Mouse (Mus musculus) mouse embryonic stem cell (cell line): ENCODE results near the gene Garem2.
"Not testable (repeated sequence)": the region's sequence is repeated elsewhere in the genome, so short reads cannot be mapped to it uniquely, and the experiment has no call there.

ENCODE experiments used
- in situ Hi-C, 2 experiments: fragments of 300-500 bp; cut with MboI; formaldehyde crosslinking; loops; 1 replicate in 1 of 2; 3 replicates in 1 of 2; pipeline ENCODE4 v1.14.3; 2019 to 2020; ENCODE audit warnings: low sequenced_read_pairs in 2 of 2, low pct_unique_long_range_greater_than_20kb in 1 of 2, mixed read lengths in 1 of 2; ENCODE audit not compliant: unreplicated experiment in 1 of 2

Gene Garem2

DNA sequence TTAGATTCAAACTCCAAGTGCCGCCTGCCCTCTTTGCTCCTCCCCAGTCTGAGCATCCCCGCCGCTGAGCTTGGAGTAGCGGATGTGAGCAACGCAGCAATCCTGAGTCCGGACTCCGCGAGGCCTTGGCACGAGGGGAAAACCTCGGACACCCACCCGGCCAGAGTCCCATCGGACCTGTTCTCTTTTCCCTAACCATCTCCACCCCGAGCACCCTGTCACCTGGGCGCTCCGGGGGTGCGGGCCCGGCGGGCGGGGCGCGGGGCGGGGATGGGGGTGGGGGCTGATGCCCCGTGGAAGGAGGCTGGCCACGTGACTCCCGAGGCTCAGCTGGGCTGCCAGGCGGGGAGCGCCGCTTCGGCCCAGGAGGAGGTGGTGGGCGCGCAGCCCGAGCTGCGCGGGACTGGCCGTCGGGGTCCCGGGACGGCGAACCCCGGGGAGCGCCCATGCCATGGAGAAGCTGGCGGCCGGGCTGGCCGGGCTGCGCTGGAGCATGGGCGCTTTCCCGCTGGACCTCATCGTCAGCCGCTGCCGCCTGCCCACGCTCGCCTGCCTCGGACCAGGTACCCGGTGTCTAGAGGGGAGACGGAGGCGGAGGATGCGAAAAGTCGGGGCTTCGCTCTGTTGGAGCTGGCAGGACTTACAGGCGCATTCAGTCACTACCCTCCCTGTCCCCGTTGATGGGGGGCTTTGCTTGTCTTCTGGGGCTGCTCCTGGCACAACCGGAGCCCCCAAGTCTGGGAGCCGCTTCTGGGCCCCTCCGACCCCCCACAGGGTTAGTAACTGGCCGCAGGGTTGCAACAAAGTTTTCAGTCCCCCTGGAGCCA lies at the start of gene Garem2:
Garem2 (plus strand) TSS at position 321 of the 827 bp plus-strand sequence.
- in situ Hi-C loops: no loop called here

DNA sequence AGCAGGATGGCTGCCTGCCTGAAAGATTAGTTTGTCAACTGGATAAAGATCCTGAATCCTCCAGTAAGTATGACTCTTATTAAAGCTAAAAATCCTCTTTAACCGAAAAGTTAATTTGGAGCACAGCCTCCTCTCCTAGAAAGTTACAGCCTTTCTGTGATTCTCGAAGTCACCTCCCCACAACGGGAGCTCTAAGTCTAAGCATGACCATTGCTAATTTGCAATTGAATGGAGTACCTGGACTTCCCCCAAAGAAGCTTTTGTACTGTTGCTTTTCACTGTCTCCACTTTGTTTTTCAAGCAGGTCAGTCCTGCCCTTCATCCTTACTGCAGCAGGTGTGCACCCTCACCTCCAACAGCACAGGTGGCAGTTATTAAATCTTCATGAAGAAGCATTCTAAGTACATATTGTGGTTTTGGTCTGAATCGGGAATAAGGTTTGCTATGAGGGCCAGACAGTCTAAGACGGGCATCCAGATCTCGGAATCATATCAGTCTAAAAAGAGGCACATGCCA lies 46.7 kb upstream of the Garem2 start:
- in situ Hi-C loops: no loop called here

DNA sequence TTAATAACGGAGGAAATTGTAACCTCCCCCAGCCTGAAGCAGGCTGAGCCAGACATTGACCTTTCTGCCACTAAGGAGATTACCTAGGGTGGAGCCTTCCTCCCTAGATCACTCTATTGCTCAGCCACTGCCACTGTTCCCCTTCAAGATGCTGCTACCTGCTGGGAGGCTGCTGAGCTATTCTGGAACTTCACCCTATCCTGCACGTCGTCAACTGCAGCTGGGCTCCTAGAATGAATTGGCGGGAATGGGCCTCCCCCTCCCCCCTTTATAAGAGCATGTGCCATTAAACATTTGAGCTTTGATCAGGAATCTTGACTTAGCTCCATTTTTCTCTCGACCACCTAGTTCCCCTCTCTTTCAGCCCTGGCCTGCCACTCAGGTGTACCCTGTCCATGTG lies 45.4 kb upstream of the Garem2 start:
- in situ Hi-C loops: not testable (repeated sequence)

DNA sequence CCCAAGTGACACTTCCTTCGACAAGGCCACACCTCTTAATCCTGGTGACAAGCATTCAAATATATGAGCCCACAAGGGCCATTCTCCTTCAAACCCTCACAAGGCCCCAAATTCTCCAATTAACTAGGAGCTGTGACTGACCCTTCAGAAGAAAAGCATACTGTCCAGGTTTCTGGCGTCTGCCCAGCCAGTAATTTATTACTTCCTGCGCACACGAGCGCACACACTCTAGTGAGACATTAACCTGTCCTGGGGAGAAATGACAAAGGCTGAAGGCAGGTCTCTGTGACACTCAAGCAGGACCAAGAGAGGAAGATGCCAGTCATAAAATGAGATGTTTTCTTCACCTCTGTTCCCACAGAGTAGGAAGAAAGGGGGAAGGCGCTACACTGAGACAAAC lies 37.2 kb upstream of the Garem2 start:
- in situ Hi-C loops: no loop called here

DNA sequence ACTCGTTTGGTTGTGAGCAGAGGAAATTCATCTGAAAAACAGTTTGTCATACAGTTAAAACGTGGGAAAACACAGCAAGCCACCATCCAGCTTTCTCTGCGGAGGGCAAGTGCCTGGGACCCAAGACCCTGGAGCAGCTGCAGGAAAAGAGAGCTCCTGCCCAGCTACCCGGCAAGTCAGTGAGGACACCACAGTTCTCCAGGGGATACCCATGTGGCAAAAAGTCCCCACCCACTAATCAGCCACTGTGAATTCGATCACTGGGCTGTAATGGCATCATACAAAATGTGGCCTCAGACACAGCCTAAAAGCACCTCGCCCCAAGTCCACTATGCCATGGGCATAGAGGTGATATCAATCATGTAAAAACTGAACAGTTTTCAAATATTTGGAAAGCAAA lies 33.3 kb upstream of the Garem2 start:
- in situ Hi-C loops: no loop called here

DNA sequence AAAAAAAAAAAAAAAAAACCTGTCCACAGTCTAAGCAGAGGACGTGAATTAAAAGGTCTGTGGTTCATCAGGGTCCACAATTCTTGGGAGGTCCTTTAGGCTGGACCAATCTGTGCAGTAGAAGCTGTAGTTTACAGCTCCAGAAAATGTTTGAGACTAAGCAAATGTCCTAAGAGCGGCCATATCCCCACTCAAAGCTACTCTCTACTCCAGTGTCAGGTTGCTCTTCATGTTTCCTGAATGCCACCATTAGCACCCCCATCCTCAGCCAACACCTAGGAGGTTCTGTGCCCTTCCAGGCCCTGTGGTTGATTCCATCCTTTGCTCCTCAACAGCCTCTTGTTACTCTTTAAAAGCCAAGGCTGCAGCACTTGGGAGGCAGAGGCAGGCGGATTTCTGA lies 32.6 kb upstream of the Garem2 start:
- in situ Hi-C loops: no loop called here

DNA sequence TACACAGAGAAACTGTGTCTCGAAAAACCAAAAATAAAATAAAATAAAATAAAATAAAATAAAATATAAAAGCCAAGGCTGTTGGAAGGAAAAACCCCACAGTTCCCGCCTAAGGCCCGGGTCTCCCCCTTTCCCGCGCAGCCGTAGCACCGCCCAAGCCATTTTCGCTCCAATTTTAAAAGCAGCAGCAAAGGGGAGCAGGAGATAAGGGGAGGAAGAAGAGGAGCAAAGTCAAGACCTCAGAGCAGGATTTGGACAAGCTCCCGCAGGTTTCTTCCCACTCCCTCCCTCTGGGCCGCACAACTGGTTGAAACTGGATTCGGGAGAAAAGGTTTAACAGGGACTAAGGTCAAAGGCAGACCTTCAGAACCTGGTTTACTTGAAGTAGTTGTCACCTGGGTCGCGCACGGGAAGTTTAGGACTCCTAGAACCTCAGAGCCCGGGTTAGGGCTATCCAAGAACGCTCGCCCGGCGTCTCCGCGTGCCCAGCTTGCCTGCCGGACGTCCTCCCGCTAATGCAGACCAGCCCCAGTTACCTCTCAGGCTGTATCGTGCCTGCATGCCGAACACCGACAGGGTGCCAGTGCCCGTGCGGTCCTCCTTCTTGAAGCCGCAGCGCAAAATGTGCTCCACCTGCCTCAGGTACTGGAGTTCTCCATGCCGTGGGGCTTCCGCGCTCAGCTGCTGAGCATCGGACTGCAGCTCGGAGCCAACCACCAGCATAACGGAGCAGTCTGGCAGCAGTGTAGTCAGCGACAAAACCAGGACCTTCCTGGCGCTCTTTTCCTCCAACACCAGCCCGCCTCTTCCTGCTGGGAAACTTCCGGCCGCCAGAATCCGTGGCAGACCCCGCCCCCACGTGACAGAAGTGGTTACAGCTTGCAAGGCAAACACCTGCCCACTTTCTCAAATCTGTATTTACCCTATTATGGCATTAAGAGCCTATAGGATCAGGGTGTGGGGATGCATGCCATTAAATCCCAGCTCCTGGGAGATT lies 31.8 kb upstream of the Garem2 start, which contains the start of gene Tyms:
Tyms (minus strand) TSS at position 793 of the 997 bp plus-strand sequence.
- in situ Hi-C loops: no loop called here

DNA sequence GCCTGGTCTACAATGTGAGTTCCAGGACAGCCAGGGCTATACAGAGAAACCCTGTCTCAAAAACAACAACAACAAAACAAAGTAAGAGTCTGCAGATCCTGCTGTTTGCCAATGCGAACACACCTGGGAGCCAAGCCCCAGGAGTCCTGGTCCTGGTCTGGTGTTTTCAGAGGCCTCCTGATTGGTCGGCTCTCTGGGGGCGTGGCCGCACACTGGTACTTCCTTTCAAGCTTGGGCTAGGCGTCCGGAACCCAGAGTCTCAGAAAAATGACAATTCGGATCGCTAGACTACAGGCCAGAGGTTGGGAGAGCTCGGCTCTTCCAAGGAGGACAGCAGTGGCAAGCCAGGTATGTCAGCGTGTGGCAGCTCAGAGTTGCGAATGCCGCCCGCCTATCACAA lies 12.3 kb upstream of the Garem2 start:
- in situ Hi-C loops: no loop called here

DNA sequence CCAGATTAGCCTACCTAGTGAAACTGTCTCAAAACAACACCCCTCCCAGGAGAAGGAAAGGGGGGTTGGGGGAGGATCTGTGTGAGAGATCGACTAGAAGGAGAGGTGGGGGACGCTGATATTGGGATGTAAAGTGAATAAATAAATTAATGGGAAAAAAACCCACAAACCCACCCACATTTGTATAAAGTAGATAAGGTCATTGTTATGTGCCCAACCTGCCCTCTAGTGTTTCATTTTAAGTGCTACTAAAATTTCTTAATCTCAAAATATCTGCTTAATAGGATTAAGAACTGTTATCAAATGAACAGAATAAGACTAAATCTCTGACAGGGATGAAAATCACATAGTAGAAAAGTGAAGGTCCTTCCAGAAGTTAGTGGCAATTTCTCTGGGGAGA lies 10.6 kb upstream of the Garem2 start:
- in situ Hi-C loops: no loop called here

DNA sequence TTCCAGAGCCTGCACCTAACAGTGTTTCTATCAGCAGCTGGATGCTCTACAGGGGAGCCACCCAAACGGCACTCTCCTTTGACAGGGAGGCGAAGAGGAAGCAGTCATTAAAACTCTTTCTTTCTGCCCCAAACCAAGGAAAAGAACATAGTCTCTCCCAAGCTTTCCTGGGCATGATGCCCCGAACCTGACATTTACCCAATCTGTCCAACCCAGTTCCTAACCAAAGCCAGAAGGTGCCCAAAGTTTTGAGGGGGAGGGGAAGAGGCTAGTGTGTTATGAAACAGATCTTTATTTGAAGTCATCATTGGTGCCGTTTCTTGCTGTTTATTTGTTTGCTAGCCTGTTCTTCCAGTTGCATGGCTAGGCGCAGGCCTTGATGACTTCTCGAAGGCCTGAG lies 9.2 kb upstream of the Garem2 start:
- in situ Hi-C loops: no loop called here

DNA sequence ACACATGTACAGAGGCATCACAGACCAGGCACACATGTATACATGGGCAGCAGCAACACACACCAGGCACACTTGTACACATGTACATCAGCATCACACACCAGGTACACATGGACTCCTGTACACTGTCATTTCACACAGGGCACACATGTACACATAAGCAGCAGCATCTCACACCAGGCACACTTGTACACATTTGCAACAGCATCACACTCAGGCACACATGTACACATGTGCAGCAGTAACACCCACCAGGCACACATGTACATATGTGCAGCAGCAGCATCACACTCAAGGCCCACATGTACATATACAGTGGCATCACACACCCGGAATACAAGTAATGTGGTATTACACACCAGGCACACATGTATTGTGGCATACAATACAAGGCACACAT lies 6.7 kb upstream of the Garem2 start:
- in situ Hi-C loops: no loop called here

DNA sequence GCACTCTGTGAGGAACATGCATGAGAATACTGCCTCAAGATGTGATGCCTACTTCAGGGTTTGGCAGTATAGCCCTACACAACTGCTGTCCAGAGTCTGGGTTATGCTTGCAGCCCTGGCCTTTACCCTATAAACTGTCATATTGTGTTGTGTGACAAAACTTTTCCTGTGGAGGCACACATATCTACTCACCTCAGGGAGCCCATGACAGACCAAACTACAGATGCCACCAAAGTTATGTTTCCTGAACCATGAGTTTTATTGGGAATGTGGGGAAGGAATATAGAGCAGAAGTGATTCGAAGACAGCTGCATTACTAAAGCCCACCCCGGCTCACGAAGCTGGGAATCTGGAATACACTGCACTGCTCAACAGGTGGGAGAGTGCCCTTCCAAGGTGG lies 1.6 kb upstream of the Garem2 start:
- in situ Hi-C loops: no loop called here

DNA sequence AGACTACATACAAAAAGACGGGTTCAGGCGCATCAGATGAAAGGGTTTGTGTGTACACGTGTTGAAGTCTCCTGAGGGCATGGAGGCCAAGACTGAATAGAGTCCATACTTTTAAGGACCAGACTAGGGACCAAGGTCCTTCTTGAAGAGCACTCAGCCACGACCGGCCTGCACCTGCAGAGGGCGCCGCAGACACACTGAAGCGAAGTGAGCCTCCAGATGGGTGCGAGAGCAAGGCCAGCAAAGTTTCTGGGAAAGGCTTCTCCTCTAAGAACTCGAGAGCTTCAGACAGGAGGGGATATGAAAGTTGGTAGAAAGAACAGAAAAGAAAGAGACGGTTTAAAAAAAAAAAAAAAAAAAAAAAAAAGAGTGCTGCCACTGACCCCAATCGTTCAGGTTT lies 622 bp upstream of the Garem2 start:
- in situ Hi-C loops: no loop called here

DNA sequence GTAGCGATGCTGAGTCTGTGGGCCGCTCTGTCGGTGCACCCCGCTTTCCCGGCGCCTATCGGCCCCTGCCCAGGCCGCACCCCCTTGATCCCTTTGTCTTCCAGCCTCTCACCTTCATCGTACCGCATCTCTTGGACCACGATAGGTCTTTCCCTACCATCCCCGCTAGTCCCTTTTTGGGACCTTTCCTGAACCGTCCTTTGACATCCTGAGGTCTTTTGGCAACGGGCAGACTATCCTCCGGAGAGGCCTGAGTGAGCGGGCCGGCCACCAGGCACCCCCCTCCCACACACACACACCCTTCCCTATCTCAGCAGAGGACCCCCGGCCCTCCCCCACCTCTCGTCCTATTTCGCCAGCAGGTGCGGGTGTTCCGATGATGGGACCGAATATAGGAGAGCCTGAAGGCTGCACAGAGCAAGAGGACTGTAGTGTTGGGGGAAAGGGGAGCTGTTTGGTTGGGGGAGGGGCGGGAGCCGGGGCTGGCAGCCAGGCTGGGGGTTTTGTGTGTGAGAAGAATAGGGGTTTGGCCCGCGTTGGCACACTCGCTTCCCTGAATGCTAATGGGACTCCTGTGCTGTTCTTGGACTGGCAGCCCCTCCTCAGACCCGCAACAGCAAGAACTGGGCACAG lies 823 bp downstream of the Garem2 start, which contains the start of gene 3110082J24Rik:
3110082J24Rik (minus strand) TSS at position 419 of the 633 bp plus-strand sequence.
- in situ Hi-C loops: no loop called here

DNA sequence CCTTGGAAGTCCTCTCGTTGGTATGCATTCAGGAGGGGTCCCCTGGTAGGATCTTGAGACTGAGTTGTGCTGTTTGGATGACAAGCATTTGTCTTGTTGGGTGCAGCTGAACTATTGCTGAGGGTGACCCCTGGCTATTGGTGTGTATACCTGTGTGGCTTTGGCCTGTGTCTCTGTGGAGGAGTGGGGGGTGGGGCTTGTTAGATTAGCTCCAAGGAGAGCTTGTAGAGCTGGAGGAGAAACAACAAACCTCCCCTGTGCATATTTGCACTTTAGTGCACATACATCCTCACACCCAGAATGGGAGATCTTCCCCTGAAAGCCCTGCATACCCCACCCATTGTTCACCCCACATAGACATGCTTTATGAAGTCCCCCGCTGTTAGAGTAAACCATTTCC lies 1.8 kb downstream of the Garem2 start:
- in situ Hi-C loops: no loop called here

DNA sequence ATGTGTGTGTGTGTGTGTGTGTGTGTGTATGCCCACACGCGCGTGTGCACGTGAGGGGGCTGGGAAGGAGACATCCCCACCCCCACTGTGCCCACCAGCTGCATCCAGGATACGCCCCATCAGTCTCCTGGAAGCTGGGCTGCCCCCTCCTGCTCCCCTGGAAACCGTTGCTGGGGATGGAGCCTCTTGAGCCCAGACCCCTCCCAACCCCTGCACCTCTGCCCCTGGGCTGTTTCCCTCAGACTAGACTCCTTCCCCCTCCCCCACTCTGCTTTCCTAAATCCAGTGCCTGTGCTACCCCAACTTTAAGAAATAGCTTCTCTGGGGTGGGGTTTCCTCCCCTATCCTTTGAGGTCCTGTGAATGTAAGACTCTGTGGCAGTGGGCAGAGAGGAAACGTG lies 2.2 kb downstream of the Garem2 start:
- in situ Hi-C loops: no loop called here

DNA sequence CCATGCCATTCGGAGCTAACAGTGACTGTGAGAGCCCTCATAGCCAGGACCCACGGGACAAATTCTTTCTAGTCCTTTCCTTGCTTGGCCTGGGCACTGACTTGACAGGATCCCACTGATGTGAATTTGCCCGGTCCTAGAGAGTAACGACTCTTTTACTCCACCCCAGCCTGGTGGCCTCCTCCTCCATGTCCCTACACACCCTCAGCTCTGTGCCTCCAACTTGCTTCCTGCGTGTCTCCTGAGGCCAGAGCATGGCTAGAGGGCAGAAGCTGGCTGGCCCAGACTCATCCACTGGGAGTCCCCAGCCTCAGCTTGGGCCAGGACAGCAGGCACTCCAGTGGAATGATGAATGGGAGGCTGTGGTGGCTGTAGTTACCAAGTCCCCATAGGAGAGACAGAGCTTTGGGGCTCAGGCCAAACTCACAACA lies 2.7 kb downstream of the Garem2 start:
- in situ Hi-C loops: no loop called here

DNA sequence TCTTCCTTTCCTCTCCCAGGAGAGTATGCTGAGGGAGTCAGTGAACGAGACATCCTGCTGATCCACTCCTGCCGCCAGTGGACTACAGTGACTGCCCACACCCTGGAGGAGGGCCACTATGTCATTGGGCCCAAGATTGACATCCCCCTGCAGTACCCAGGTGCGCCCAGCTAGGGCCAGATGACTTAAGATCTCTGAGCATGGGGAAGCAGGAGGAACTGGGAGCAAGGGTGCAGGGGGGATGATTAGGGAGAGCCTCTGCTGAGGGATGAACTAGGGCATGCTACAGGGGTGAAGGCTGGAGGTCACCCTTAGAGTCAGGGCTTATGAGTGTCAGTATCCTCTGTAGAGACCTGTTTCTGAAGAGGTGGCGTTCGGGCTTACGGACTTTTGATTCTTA lies 3.3 kb downstream of the Garem2 start:
- in situ Hi-C loops: no loop called here

DNA sequence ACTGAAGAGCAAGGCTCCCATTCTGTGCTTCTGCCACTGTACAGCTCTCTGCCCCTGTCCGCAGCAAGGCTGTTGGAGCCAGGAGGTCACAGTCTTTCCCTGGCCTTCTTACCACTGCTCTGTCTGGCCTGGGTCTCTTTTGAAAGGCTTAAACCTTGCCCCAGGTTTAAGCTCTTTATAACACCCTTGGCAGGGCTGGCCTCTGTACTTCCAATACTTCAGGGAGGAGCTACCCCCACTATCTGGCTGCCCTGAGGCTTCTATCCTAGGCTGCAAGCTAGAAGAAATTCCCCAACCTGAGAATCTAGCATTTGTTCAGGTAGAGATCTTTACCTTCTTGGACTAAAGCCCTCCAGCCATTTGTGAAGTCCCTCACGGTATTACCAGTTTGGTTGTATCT lies 4.9 kb downstream of the Garem2 start:
- in situ Hi-C loops: no loop called here
